Mouse (Mus musculus): ENCODE results near the gene Atp2a1. TPM values are rescaled to one million over a fixed set of nuclear protein-coding genes. Genes with fewer than 3 reads are reported as not detected.

Atp2a1 gene
- polyA plus RNA-seq, 1 experiment from 2014 or later, result not detected

DNA sequence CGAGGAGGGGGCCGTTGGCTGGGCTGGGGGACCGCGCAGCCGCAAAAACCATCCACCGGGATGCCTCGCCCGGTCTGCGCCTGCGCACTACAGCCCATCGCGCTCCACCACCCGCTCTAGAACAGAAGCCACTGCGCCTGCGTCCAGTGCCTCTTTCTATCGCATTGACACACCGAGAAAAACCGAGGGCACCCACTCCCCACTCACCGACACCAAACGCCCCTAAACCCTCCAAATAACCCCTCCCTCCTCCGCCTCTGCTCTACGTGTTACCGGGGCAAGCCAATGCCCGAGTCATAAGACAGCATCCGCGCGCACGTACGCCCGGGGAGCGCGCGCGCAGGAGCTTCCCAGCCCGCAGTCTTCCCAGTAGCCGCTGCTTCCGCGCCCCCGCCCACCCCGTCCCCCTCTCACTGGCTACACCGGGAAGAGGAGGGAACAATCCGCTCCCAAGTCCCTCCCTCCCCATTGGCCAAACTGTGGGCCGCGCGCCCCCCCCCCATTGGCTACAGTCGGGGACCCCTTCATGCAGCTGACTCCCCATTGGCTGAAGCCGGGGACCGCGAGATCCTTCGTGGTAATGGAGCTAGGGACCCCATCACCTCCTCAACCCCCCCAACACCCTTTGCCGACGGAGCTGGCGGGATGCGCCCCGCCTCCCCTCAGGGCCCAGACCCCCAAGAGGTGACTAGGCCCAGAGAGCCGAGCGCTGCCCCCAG is 39.3 kb upstream of the Atp2a1 start:
- Histone ChIP-seq H3K4me1 (ENCODE audit: insufficient read depth) (no peaks in the 10 kb centered on the region; the same call in 1 of the 2 replicates), H3K27me3 (ENCODE audit: insufficient read depth, low read length) (no peaks in the 10 kb centered on the region), H3K4me2 (peak overlapping the region; percentile 62), H3K4me3 (ENCODE audit: low read depth, low read length) (peak overlapping the region; percentile 100), H3K9me3 (ENCODE audit: low read depth, low read length) (no peaks in the 10 kb centered on the region), H3K27ac (ENCODE audit: low read depth) (peak overlapping the region; percentile 100), H3K9ac (peak overlapping the region; percentile 99), H3K36me3 (ENCODE audit: insufficient read depth) (peaks cover 42% of the 10 kb centered on the region)
- DNase-seq (peak; percentile 94), ATAC-seq (ENCODE audit: insufficient read depth) (peak; percentile 88)
- TF ChIP-seq CTCF (IDR thresholded peaks at IDR 0.05; ENCODE audit: low read depth), result no peak
- under 1% methylated on average over 52 of the region's 57 CpGs for WGBS

- Histone ChIP-seq H3K4me1 (ENCODE audit: insufficient read depth) (no peaks in the 10 kb centered on the region; the same call in 1 of the 2 replicates), H3K27ac (ENCODE audit: low read depth) (peak overlapping the region; percentile 100), H3K36me3 (ENCODE audit: insufficient read depth) (peaks cover 47% of the 10 kb centered on the region), H3K27me3 (ENCODE audit: insufficient read depth, low read length) (no peaks in the 10 kb centered on the region), H3K9me3 (ENCODE audit: low read depth, low read length) (no peaks in the 10 kb centered on the region), H3K4me2 (peak overlapping the region; percentile 62), H3K4me3 (ENCODE audit: low read depth, low read length) (peak overlapping the region; percentile 100), H3K9ac (peak overlapping the region; percentile 66)
- 3% methylated on average over 9 of the region's 9 CpGs for WGBS
- ATAC-seq (ENCODE audit: insufficient read depth) (no peak), DNase-seq (no peak)
- TF ChIP-seq CTCF (IDR thresholded peaks at IDR 0.05; ENCODE audit: low read depth), result no peak
These were observed 38.7 kb upstream of the Atp2a1 start for GRCm38 (mm10) chr7:126501684-126502022.

DNA sequence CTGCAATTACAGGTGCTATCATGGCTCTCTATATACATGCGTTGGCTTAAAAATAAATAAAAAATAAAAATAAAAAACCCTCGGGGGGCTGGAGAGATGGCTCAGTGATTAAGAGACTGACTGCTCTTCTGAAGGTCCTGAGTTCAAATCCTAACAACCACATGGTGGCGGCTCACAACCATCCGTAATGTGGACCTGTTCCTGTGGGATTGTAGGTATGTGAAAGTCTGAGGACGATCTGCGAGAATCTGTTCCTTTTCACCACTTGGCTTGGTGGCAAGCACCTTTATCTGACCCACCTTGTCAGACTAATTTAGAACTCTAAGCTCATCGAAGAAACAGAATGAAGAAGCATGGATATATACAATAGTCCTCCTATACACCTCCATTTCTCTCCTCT is 36.5 kb upstream of the Atp2a1 start:
- H3K36me3 ChIP-seq (ENCODE audit: insufficient read depth), result peaks cover 69% of the 10 kb centered on the region
- no peak overlapping the region for H3K27ac ChIP-seq (ENCODE audit: low read depth)
- no peak for TF ChIP-seq CTCF (IDR thresholded peaks at IDR 0.05; ENCODE audit: low read depth)
- H3K9ac ChIP-seq, result no peak overlapping the region
- H3K27me3 ChIP-seq (ENCODE audit: insufficient read depth, low read length), result no peaks in the 10 kb centered on the region
- DNase-seq (no peak), ATAC-seq (ENCODE audit: insufficient read depth) (no peak)
- no peak overlapping the region for H3K4me2 ChIP-seq
- H3K4me1 ChIP-seq (ENCODE audit: insufficient read depth), result no peaks in the 10 kb centered on the region; the same call in 1 of the 2 replicates
- no peaks in the 10 kb centered on the region for H3K9me3 ChIP-seq (ENCODE audit: low read depth, low read length)
- no peak overlapping the region for H3K4me3 ChIP-seq (ENCODE audit: low read depth, low read length)
- 91% methylated on average over 7 of the region's 7 CpGs for WGBS

GRCm38 (mm10) chr7:126497966-126498365 is 35.1 kb upstream of the Atp2a1 start:
- Histone ChIP-seq H3K36me3 (ENCODE audit: insufficient read depth) (peaks cover 84% of the 10 kb centered on the region), H3K9me3 (ENCODE audit: low read depth, low read length) (no peaks in the 10 kb centered on the region), H3K4me3 (ENCODE audit: low read depth, low read length) (no peak overlapping the region), H3K27me3 (ENCODE audit: insufficient read depth, low read length) (no peaks in the 10 kb centered on the region), H3K4me1 (ENCODE audit: insufficient read depth) (no peaks in the 10 kb centered on the region), H3K4me2 (no peak overlapping the region), H3K9ac (no peak overlapping the region), H3K27ac (ENCODE audit: low read depth) (no peak overlapping the region)
- ATAC-seq (ENCODE audit: insufficient read depth) (no peak), DNase-seq (no peak)
- 92% methylated on average over 12 of the region's 12 CpGs for WGBS
- no peak for TF ChIP-seq CTCF (IDR thresholded peaks at IDR 0.05; ENCODE audit: low read depth)

DNA sequence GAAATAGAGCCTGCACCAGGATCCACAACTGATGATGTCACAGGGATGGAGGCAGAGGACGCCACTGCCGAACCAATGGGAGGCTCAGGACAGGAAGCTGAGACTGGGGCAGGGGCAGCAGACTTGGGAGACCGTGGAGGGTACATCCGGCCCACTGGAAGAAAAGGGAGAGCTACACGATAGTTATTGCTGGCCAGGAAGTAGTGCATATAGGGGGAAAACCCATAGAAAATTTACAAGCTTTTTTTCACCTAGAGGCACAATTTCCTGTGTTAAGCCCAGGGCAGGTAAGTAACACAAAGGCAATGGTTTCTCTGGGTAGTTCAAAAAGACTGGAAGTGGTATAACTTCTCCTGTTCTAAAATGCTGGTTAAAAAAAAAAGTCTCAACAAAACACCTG is 33.6 kb upstream of the Atp2a1 start:
- peaks cover 97% of the 10 kb centered on the region for H3K36me3 ChIP-seq (ENCODE audit: insufficient read depth)
- H3K4me3 ChIP-seq (ENCODE audit: low read depth, low read length), result no peak overlapping the region
- no peak overlapping the region for H3K4me2 ChIP-seq
- 89% methylated on average over 5 of the region's 5 CpGs for WGBS
- ATAC-seq (ENCODE audit: insufficient read depth), result no peak
- no peak for TF ChIP-seq CTCF (IDR thresholded peaks at IDR 0.05; ENCODE audit: low read depth)
- DNase-seq, result no peak
- H3K9ac ChIP-seq, result no peak overlapping the region
- no peak overlapping the region for H3K27ac ChIP-seq (ENCODE audit: low read depth)
- H3K4me1 ChIP-seq (ENCODE audit: insufficient read depth), result no peaks in the 10 kb centered on the region
- H3K9me3 ChIP-seq (ENCODE audit: low read depth, low read length), result no peaks in the 10 kb centered on the region
- H3K27me3 ChIP-seq (ENCODE audit: insufficient read depth, low read length), result no peaks in the 10 kb centered on the region

DNA sequence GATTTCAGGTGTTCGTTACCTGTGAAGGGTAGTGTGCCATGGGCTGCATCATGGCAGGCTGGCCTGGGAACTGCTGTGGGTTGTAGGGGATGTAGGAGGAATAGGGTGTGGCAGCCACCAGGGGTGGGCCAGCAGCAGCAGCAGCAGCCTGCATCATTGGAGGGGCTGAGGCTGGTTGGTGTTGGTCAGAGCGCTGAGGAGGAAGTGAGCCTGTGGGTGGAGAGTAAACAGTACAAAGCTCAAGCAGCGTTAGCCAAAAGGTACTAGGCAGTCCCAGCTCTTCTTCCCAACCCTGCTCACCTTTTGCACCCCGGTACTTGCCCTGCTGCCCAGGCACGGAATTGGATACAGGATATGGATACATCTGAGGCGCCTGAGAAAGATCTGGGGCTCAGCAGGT is 31.2 kb upstream of the Atp2a1 start:
- Histone ChIP-seq H3K4me3 (ENCODE audit: low read depth, low read length) (no peak overlapping the region), H3K9me3 (ENCODE audit: low read depth, low read length) (no peaks in the 10 kb centered on the region), H3K4me1 (ENCODE audit: insufficient read depth) (no peaks in the 10 kb centered on the region), H3K4me2 (no peak overlapping the region), H3K27me3 (ENCODE audit: insufficient read depth, low read length) (no peaks in the 10 kb centered on the region), H3K9ac (no peak overlapping the region), H3K36me3 (ENCODE audit: insufficient read depth) (peaks cover 97% of the 10 kb centered on the region), H3K27ac (ENCODE audit: low read depth) (no peak overlapping the region)
- ATAC-seq (ENCODE audit: insufficient read depth) (no peak), DNase-seq (no peak)
- WGBS, result 86% methylated on average over 6 of the region's 6 CpGs
- TF ChIP-seq CTCF (IDR thresholded peaks at IDR 0.05; ENCODE audit: low read depth), result no peak

DNA sequence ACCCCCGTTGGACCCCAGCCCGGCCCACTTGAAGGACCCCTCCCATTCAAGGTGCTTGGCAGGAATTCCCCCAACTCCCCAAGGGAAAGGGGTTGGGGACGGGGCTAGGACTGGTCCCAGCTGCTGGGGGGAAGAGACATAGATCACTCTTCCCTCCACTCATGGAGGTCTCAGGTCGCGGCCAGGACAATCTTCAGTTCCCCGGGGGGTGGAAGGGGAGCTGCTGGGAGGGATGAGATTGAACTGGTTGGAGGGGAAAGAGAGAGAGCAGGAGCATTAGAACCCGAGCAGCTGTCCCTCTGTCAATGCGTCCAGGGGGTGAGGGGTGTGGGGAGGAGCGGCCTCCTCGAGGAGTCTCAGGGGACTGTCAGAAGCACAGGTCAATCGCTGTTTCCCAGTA is 29.1 kb upstream of the Atp2a1 start:
- no peak overlapping the region for H3K4me2 ChIP-seq
- H3K9me3 ChIP-seq (ENCODE audit: low read depth, low read length), result no peaks in the 10 kb centered on the region
- H3K4me3 ChIP-seq (ENCODE audit: low read depth, low read length), result no peak overlapping the region
- DNase-seq (no peak), ATAC-seq (ENCODE audit: insufficient read depth) (no peak)
- no peak for TF ChIP-seq CTCF (IDR thresholded peaks at IDR 0.05; ENCODE audit: low read depth)
- H3K36me3 ChIP-seq (ENCODE audit: insufficient read depth), result peaks cover 80% of the 10 kb centered on the region
- 44% methylated on average over 11 of the region's 11 CpGs for WGBS
- no peaks in the 10 kb centered on the region for H3K27me3 ChIP-seq (ENCODE audit: insufficient read depth, low read length)
- H3K4me1 ChIP-seq (ENCODE audit: insufficient read depth), result no peaks in the 10 kb centered on the region
- no peak overlapping the region for H3K9ac ChIP-seq
- H3K27ac ChIP-seq (ENCODE audit: low read depth), result no peak overlapping the region

Data from lung, embryonic 14.5 days (tissue).